Mouse (Mus musculus): ENCODE measurements around the gene Agpat4.

DNA sequence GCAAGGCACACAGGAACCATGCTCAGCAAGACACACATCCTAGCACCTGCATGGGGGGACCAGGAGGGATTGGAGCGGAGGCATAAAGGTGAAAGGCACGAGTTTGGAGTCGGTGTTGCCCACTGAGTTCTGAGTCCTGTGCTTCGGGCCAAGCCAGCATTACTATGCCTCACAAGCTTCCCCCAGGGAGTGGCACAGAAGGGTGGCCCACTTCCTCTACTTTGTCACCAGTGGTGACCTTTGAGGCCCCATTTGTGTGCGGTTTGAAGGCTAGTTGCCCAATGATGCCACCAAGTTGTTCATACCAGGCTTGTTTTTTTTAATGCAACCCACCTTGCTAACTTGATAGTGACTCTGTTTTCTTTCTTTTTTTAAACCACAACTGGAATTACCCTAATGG is 55.7 kb downstream of the Agpat4 start:
- no peak for TF ChIP-seq CTCF (conservative IDR thresholded peaks at IDR 0.05; ENCODE audit: low read length)
- no peak for TF ChIP-seq NANOG (IDR thresholded peaks at IDR 0.05; ENCODE audit: borderline replicate concordance, low read length)
- TF ChIP-seq POU5F1 (IDR thresholded peaks at IDR 0.05; ENCODE audit: borderline replicate concordance, low read length), result no peak
